Mouse (Mus musculus): ENCODE results near the gene Tmem159. TPM values are rescaled to one million over a fixed set of nuclear protein-coding genes. Genes with fewer than 3 reads are reported as not detected.

Tmem159 gene
- polyA plus RNA-seq, 1 experiment from 2014 or later = 27.4 TPM

- Histone ChIP-seq H3K4me1 (0 out of 2 replicates have a peak, but pooled peaks cover 1% of the 10 kb centered on the region), H3K9me3 (no peaks in the 10 kb centered on the region), H3K36me3 (no peaks in the 10 kb centered on the region), H3K27me3 (no peaks in the 10 kb centered on the region), H3K4me2 (replicated peaks) (no peak within 1 kb of the TSS), H3K9ac (no peak within 1 kb of the TSS), H3K4me3 (no peak within 1 kb of the TSS), H3K27ac (no peak within 1 kb of the TSS)
- WGBS = 71% methylated on average over 9 of the region's 9 CpGs
- no peak for ATAC-seq (ENCODE audit: insufficient number of reproducible peaks, insufficient read depth, low FRiP score, low TSS enrichment)
Observed at GRCm38 (mm10) chr7:120145191-120145590, 43.0 kb downstream of the Tmem159 start, which contains the start of gene Zp2. Gene Zp2, minus strand, starts transcription at chr7:120145291.

GRCm38 (mm10) chr7:120150257-120150656 lies 48.1 kb downstream of the Tmem159 start:
- H3K27ac ChIP-seq = no peak overlapping the region
- H3K9me3 ChIP-seq = no peaks in the 10 kb centered on the region
- ATAC-seq (ENCODE audit: insufficient number of reproducible peaks, insufficient read depth, low FRiP score, low TSS enrichment) = no peak
- 0 out of 2 replicates have a peak, but pooled peaks cover 5% of the 10 kb centered on the region for H3K4me1 ChIP-seq
- no peaks in the 10 kb centered on the region for H3K36me3 ChIP-seq
- H3K9ac ChIP-seq = no peak overlapping the region
- H3K4me2 ChIP-seq (replicated peaks) = no peak overlapping the region
- no peaks in the 10 kb centered on the region for H3K27me3 ChIP-seq
- no peak overlapping the region for H3K4me3 ChIP-seq
- 11% methylated on average over 3 of the region's 3 CpGs for WGBS

DNA sequence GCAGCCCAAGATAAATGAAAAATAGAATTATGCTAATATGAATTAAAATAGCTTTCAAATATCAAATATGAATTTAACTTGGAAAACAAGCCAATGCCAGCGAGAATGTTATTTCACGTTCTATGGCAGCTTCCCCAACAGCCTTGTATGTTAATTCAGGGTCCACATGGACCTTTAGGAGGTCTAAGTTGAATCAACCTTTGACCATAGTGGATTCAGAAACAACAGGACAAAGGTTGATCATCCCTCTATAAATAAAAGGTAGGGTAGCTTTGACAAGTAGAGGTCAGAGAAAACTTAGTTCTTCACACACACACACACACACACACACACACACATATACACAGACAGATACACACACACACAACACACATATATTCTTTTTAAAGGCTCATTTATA lies 48.7 kb downstream of the Tmem159 start:
- Histone ChIP-seq H3K4me1 (0 out of 2 replicates have a peak, but pooled peaks cover 5% of the 10 kb centered on the region), H3K4me3 (no peak overlapping the region), H3K36me3 (no peaks in the 10 kb centered on the region), H3K9ac (no peak overlapping the region), H3K4me2 (replicated peaks) (no peak overlapping the region), H3K27ac (no peak overlapping the region), H3K27me3 (no peaks in the 10 kb centered on the region), H3K9me3 (no peaks in the 10 kb centered on the region)
- WGBS = 78% methylated on average over 2 of the region's 2 CpGs
- ATAC-seq (ENCODE audit: insufficient number of reproducible peaks, insufficient read depth, low FRiP score, low TSS enrichment) = no peak

GRCm38 (mm10) chr7:120156841-120157409 lies 54.8 kb downstream of the Tmem159 start:
- no peaks in the 10 kb centered on the region for H3K27me3 ChIP-seq

DNA sequence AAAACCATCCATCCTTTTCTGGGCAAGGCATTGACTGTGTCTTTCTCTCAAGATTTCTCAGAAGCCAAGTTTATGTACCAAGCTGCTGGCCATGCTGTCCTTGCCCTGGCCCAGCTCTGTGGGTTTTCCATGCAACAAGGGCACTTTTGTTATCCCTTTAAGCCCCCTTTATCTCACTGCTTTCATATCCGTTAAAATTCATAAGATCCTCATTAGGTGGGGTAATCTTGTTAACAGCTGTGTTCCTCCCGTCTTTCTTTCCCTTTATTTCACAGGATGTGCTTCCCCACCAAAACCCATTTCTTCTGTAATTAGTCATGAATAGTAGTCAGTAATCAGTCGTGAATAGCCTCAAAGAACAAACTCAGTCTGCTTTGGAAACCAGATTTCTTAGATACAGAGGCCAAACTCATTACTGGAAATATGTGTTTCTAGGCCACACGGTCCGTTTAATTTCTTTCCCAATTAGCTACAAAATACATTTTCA lies 55.5 kb downstream of the Tmem159 start:
- ATAC-seq (ENCODE audit: insufficient number of reproducible peaks, insufficient read depth, low FRiP score, low TSS enrichment) = no peak
- H3K4me3 ChIP-seq = no peak overlapping the region
- H3K9me3 ChIP-seq = no peaks in the 10 kb centered on the region
- peaks cover 23% of the 10 kb centered on the region for H3K4me1 ChIP-seq
- H3K36me3 ChIP-seq = no peaks in the 10 kb centered on the region
- H3K9ac ChIP-seq = no peak overlapping the region
- 29% methylated on average over 5 of the region's 5 CpGs for WGBS
- no peak overlapping the region for H3K4me2 ChIP-seq (replicated peaks)
- H3K27ac ChIP-seq = no peak overlapping the region
- H3K27me3 ChIP-seq = no peaks in the 10 kb centered on the region

More at GRCm38 (mm10) chr7:120156841-120157409, 54.8 kb downstream of the Tmem159 start:
- Histone ChIP-seq H3K4me1 (peaks cover 23% of the 10 kb centered on the region), H3K27ac (no peak overlapping the region), H3K4me3 (no peak overlapping the region), H3K9ac (no peak overlapping the region), H3K36me3 (no peaks in the 10 kb centered on the region), H3K4me2 (replicated peaks) (no peak overlapping the region), H3K9me3 (no peaks in the 10 kb centered on the region)
- 14% methylated on average over 2 of the region's 2 CpGs for WGBS
- no peak for ATAC-seq (ENCODE audit: insufficient number of reproducible peaks, insufficient read depth, low FRiP score, low TSS enrichment)

GRCm38 (mm10) chr7:120158121-120158613 lies 56.0 kb downstream of the Tmem159 start:
- Histone ChIP-seq H3K4me2 (replicated peaks) (no peak overlapping the region), H3K9ac (no peak overlapping the region), H3K27ac (0 out of 2 replicates have a peak overlapping the region, but pooled peaks have one; percentile 25), H3K36me3 (no peaks in the 10 kb centered on the region), H3K4me3 (no peak overlapping the region), H3K9me3 (no peaks in the 10 kb centered on the region), H3K27me3 (no peaks in the 10 kb centered on the region), H3K4me1 (peaks cover 23% of the 10 kb centered on the region)
- WGBS = 15% methylated on average over 4 of the region's 4 CpGs
- no peak for ATAC-seq (ENCODE audit: insufficient number of reproducible peaks, insufficient read depth, low FRiP score, low TSS enrichment)

- no peaks in the 10 kb centered on the region for H3K36me3 ChIP-seq
- H3K4me3 ChIP-seq = no peak overlapping the region
- H3K9ac ChIP-seq = no peak overlapping the region
- 82% methylated on average over 11 of the region's 11 CpGs for WGBS
- no peaks in the 10 kb centered on the region for H3K9me3 ChIP-seq
- no peaks in the 10 kb centered on the region for H3K27me3 ChIP-seq
- H3K4me2 ChIP-seq (replicated peaks) = no peak overlapping the region
- ATAC-seq (ENCODE audit: insufficient number of reproducible peaks, insufficient read depth, low FRiP score, low TSS enrichment) = no peak
- peaks cover 3% of the 10 kb centered on the region; the same call in 1 of the 2 replicates for H3K4me1 ChIP-seq
- no peak overlapping the region for H3K27ac ChIP-seq
Observed at GRCm38 (mm10) chr7:120163581-120164251, 61.6 kb downstream of the Tmem159 start.

Other genes starting within 250 kb of the Tmem159 start
- 11.0 and 11.5 TPM in 2 replicates for gene Lyrm1, start 206.5 kb upstream of the Tmem159 start, polyA plus RNA-seq (2016; fragmentation: Nextera tagmentation; extraction: Ambion mirVana)
- 12.5 and 13.4 TPM in 2 replicates for gene Dcun1d3, start 206.1 kb upstream of the Tmem159 start, polyA plus RNA-seq (2016; fragmentation: Nextera tagmentation; extraction: Ambion mirVana)
- gene Dnah3, start 7.1 kb upstream of the Tmem159 start, polyA plus RNA-seq (2016; fragmentation: Nextera tagmentation; extraction: Ambion mirVana) = not detected in 2 replicates
- 0.10 TPM in 1 of 2 replicates, not detected in the other for gene Zp2, start 42.9 kb downstream of the Tmem159 start, polyA plus RNA-seq (2016; fragmentation: Nextera tagmentation; extraction: Ambion mirVana)
- 0.10 TPM in 1 of 2 replicates, not detected in the other for gene Anks4b, start 71.5 kb downstream of the Tmem159 start, polyA plus RNA-seq (2016; fragmentation: Nextera tagmentation; extraction: Ambion mirVana)
- 77.7 and 109 TPM in 2 replicates for gene Crym, start 99.8 kb downstream of the Tmem159 start, polyA plus RNA-seq (2016; fragmentation: Nextera tagmentation; extraction: Ambion mirVana)
- not detected in 2 replicates for gene Abca14, start 101.6 kb downstream of the Tmem159 start, polyA plus RNA-seq (2016; fragmentation: Nextera tagmentation; extraction: Ambion mirVana)
- gene Abca15, start 226.3 kb downstream of the Tmem159 start, polyA plus RNA-seq (2016; fragmentation: Nextera tagmentation; extraction: Ambion mirVana) = not detected in 2 replicates

All from embryonic facial prominence, embryonic 12.5 days (tissue).